Mouse (Mus musculus) CH12.LX (cell line): ENCODE data around the gene Tnp1.

Experiments used
- CTCF ChIP-seq, 2 experiments: IDR thresholded peaks in 1 of 2; conservative IDR thresholded peaks in 1 of 2; 2 replicates each; pipeline ENCODE4 v1.5.1; 2011 to 2012; ENCODE audit warnings: low read depth in 2 of 2, low read length in 2 of 2, improper control_type of control experiment in 1 of 2, inconsistent platforms in 1 of 2, mild to moderate bottlenecking in 1 of 2, moderate library complexity in 1 of 2
- SMC3 ChIP-seq: IDR thresholded peaks from 2 replicates; pipeline ENCODE4 v1.6.1; 2011; ENCODE audit warnings: low read depth, low read length, improper control_type of control experiment
- ZKSCAN1 ChIP-seq: IDR thresholded peaks from 2 replicates; pipeline ENCODE4 v1.6.1; 2012; ENCODE audit warnings: low read depth, inconsistent platforms, low read length, improper control_type of control experiment, borderline replicate concordance

DNA sequence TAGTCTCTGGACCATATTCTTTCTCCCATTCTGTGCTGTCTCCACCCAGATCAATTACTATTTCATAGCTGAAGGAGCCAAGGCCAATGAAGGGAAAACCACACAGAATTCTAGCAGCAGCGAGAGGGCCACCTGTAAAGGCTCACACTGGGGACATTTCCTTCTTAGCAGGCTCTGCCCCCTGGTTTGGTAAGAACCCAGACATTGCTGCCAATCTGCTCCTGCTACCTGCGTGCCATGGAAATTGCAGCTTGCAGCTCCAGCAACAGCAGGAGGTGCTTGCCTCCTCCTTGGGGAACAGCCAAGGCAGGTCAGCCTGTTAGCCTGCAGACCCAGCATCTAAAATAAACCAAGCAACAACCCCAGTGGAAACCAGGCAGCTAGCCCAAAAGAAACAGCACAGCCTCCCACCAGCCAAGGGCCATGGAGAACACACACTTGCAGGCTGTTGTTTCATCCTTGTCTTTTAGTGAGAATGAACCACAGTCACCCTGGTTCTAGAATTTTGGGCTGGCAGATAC, 22.7 kb downstream of the Tnp1 start:
- no peak for TF ChIP-seq SMC3
- TF ChIP-seq ZKSCAN1, result no peak
- TF ChIP-seq CTCF (conservative IDR thresholded peaks at IDR 0.05 in 1 of 2, IDR thresholded peaks at IDR 0.05 in 1 of 2; ENCODE audit: low read depth in 2 of 2, low read length in 2 of 2), result no peak
